In genomic region chr3:122106920-122107319, GRCm38 (mm10) we compare ENCODE assay signal across 15 mouse cellular contexts.
DNase-seq lines count a peak whose midpoint lies in the region; ATAC-seq and TF ChIP-seq lines count a peak whose summit lies in the region.
"Had no signal": no experiment of that assay in that cellular context is flagged by ENCODE, and none has a peak within 500 bp of the region (broad histone marks: within the 10 kb centered on the region; RNA-seq: fewer than 3 reads in every experiment).

No protein-coding gene starts in this region.

- no peaks in the 10 kb centered on the region for H3K79me2 ChIP-seq in heart, adult 2 months (replicated peaks; ENCODE audit: control insufficient read depth, insufficient read depth, low read length)

- H3K4me3 ChIP-seq in heart, adult 2 months, result no peak overlapping the region
- H3K4me3 ChIP-seq in kidney, embryonic 15.5 days (replicated peaks), result no peak overlapping the region
- H3K4me3 ChIP-seq in liver, embryonic 13.5 days (replicated peaks), result 0 out of 2 replicates have a peak overlapping the region, but pooled peaks have one; percentile 23
- H3K4me3 ChIP-seq in stomach, postnatal 0 days (ENCODE audit: low read depth, low read length), result no peak overlapping the region
- no peak overlapping the region for H3K4me3 ChIP-seq in forebrain, postnatal 0 days (ENCODE audit: low read depth, low read length)
- H3K4me3 ChIP-seq: left cerebral cortex, adult 2 months; limb, embryonic 15.5 days; neural tube, embryonic 13.5 days had no signal

- TF ChIP-seq POLR2A in heart, adult 2 months (IDR thresholded peaks at IDR 0.05; ENCODE audit: insufficient read depth, low read depth, low read length), result no peak

- H3K27ac ChIP-seq in heart, adult 2 months, result peak overlapping the region; percentile 71
- peak overlapping the region; percentile 15; the same call in 1 of the 2 replicates for H3K27ac ChIP-seq in kidney, embryonic 15.5 days
- H3K27ac ChIP-seq in liver, embryonic 13.5 days, result peak overlapping the region; percentile 34; the same call in 1 of the 2 replicates
- 0 out of 2 replicates have a peak overlapping the region, but pooled peaks have one; percentile 13 for H3K27ac ChIP-seq in stomach, postnatal 0 days (replicated peaks)
- no peak overlapping the region for H3K27ac ChIP-seq in forebrain, postnatal 0 days (ENCODE audit: low read depth, low read length)
- H3K27ac ChIP-seq: left cerebral cortex, adult 2 months; limb, embryonic 15.5 days; neural tube, embryonic 13.5 days had no signal

- H3K4me2 ChIP-seq in kidney, embryonic 15.5 days, result no peak overlapping the region
- peak overlapping the region; percentile 60 for H3K4me2 ChIP-seq in liver, embryonic 13.5 days
- 0 out of 2 replicates have a peak overlapping the region, but pooled peaks have one; percentile 14 for H3K4me2 ChIP-seq in stomach, postnatal 0 days (replicated peaks; ENCODE audit: low read depth)
- H3K4me2 ChIP-seq in forebrain, postnatal 0 days (ENCODE audit: low read depth), result no peak overlapping the region
- H3K4me2 ChIP-seq: limb, embryonic 15.5 days; neural tube, embryonic 13.5 days had no signal

- no peaks in the 10 kb centered on the region for H3K27me3 ChIP-seq in heart, adult 2 months (ENCODE audit: control insufficient read depth, insufficient read depth, low read length)
- H3K27me3 ChIP-seq in kidney, embryonic 15.5 days, result peaks cover 3% of the 10 kb centered on the region; the same call in 1 of the 2 replicates
- no peaks in the 10 kb centered on the region for H3K27me3 ChIP-seq in liver, embryonic 13.5 days
- no peaks in the 10 kb centered on the region for H3K27me3 ChIP-seq in stomach, postnatal 0 days (ENCODE audit: control insufficient read depth, insufficient read depth, low read length)
- no peaks in the 10 kb centered on the region for H3K27me3 ChIP-seq in forebrain, postnatal 0 days (ENCODE audit: insufficient read depth, low read length)
- H3K27me3 ChIP-seq: limb, embryonic 15.5 days; neural tube, embryonic 13.5 days had no signal

- no peaks in the 10 kb centered on the region for H3K36me3 ChIP-seq in heart, adult 2 months (ENCODE audit: control insufficient read depth, insufficient read depth, low read length)
- no peaks in the 10 kb centered on the region for H3K36me3 ChIP-seq in kidney, embryonic 15.5 days
- no peaks in the 10 kb centered on the region for H3K36me3 ChIP-seq in liver, embryonic 13.5 days
- no peaks in the 10 kb centered on the region for H3K36me3 ChIP-seq in stomach, postnatal 0 days (ENCODE audit: control insufficient read depth, insufficient read depth, low read length)
- H3K36me3 ChIP-seq in forebrain, postnatal 0 days (ENCODE audit: insufficient read depth), result no peaks in the 10 kb centered on the region
- H3K36me3 ChIP-seq: limb, embryonic 15.5 days; neural tube, embryonic 13.5 days had no signal

- TF ChIP-seq EP300 in heart, adult 2 months (IDR thresholded peaks at IDR 0.05; ENCODE audit: insufficient read depth, low read depth, low read length), result no peak
- TF ChIP-seq EP300 in stomach, postnatal 0 days (optimal IDR thresholded peaks at IDR 0.05), result no peak

- DNase-seq in heart, adult 2 months, result no peak
- DNase-seq in heart, adult 18-20 months, result no peak
- no peak for DNase-seq in kidney, postnatal 36 days
- peak; percentile 47 for DNase-seq in liver, embryonic 13.5 days
- DNase-seq in stomach, postnatal 0 days (ENCODE audit: low spot score), result peak; percentile 52
- DNase-seq in forebrain, postnatal 0 days, result no peak
- DNase-seq in embryo, embryonic 11 days, result no peak
- DNase-seq: adrenal gland, postnatal 25 days; gastrocnemius, postnatal 10 days; kidney, adult 18-20 months had no signal

- intact Hi-C loops in heart, adult 2 months (cut with DNase I), result loop anchor here (1.0 kb wide), 1 partner anchor 13 kb away; no protein-coding TSS in a partner anchor

- H3K9ac ChIP-seq in heart, adult 2 months (ENCODE audit: low read depth, low read length), result no peak overlapping the region
- no peak overlapping the region for H3K9ac ChIP-seq in kidney, embryonic 15.5 days
- H3K9ac ChIP-seq in liver, embryonic 13.5 days, result peak overlapping the region; percentile 40; the same call in 1 of the 2 replicates
- no peak overlapping the region for H3K9ac ChIP-seq in stomach, postnatal 0 days (ENCODE audit: low read length)
- H3K9ac ChIP-seq in forebrain, postnatal 0 days, result no peak overlapping the region
- H3K9ac ChIP-seq: limb, embryonic 15.5 days; neural tube, embryonic 13.5 days had no signal

- TF ChIP-seq CTCF in heart, adult 2 months (IDR thresholded peaks at IDR 0.05), result no peak
- no peak for TF ChIP-seq CTCF in stomach, postnatal 0 days (IDR thresholded peaks at IDR 0.05; ENCODE audit: low read depth)
- no peak for TF ChIP-seq CTCF in forebrain, postnatal 0 days (IDR thresholded peaks at IDR 0.05; ENCODE audit: low read depth)

- WGBS in heart, adult 2 months, result 61% methylated on average over 8 of the region's 8 CpGs
- 71% methylated on average over 8 of the region's 8 CpGs for WGBS in kidney, embryonic 15.5 days
- 20% methylated on average over 8 of the region's 8 CpGs for WGBS in liver, embryonic 13.5 days (ENCODE audit: insufficient replicate concordance)
- 36% methylated on average over 8 of the region's 8 CpGs for WGBS in stomach, postnatal 0 days
- WGBS in forebrain, postnatal 0 days, result 86% methylated on average over 8 of the region's 8 CpGs

- ATAC-seq in kidney, embryonic 15.5 days (replicated peaks; ENCODE audit: low FRiP score), result no peak
- peak; percentile 55 for ATAC-seq in liver, embryonic 13.5 days (ENCODE audit: low read depth)
- 0 out of 2 replicates have a peak, but pooled peaks have one; percentile 47 for ATAC-seq in stomach, postnatal 0 days (ENCODE audit: low FRiP score, low TSS enrichment)
- ATAC-seq in forebrain, postnatal 0 days, result no peak
- ATAC-seq: forebrain, embryonic 16.5 days had no signal

- H3K9me3 ChIP-seq in kidney, embryonic 15.5 days (replicated peaks), result no peaks in the 10 kb centered on the region
- no peaks in the 10 kb centered on the region for H3K9me3 ChIP-seq in liver, embryonic 13.5 days (replicated peaks)
- H3K9me3 ChIP-seq in stomach, postnatal 0 days (ENCODE audit: control insufficient read depth, low read length), result no peaks in the 10 kb centered on the region
- no peaks in the 10 kb centered on the region for H3K9me3 ChIP-seq in forebrain, postnatal 0 days (ENCODE audit: low read length)
- H3K9me3 ChIP-seq: limb, embryonic 15.5 days; neural tube, embryonic 13.5 days had no signal

- H3K4me1 ChIP-seq in heart, adult 2 months (ENCODE audit: control insufficient read depth, insufficient read depth, low read length), result peaks cover 3% of the 10 kb centered on the region
- H3K4me1 ChIP-seq in kidney, embryonic 15.5 days, result peaks cover 18% of the 10 kb centered on the region
- H3K4me1 ChIP-seq in liver, embryonic 13.5 days (replicated peaks), result peaks cover 68% of the 10 kb centered on the region
- no peaks in the 10 kb centered on the region for H3K4me1 ChIP-seq in stomach, postnatal 0 days (replicated peaks; ENCODE audit: control insufficient read depth, insufficient read depth)
- H3K4me1 ChIP-seq in forebrain, postnatal 0 days (ENCODE audit: insufficient read depth), result no peaks in the 10 kb centered on the region

Comparison
In these comparisons a context has a peak if more than half of its experiments do, and no peak if none do; other contexts are left out.
1. DNase-seq: peak in liver, embryonic 13.5 days (single experiment) and stomach, postnatal 0 days (single experiment); none in heart, adult 2 months (0 of 2), heart, adult 18-20 months (0 of 2), kidney, postnatal 36 days (0 of 2), forebrain, postnatal 0 days (single experiment) and embryo, embryonic 11 days (single experiment).
2. ATAC-seq: peak in liver, embryonic 13.5 days (single experiment) and stomach, postnatal 0 days (single experiment); none in kidney, embryonic 15.5 days (single experiment) and forebrain, postnatal 0 days (single experiment).
3. H3K4me2 ChIP-seq: peak in liver, embryonic 13.5 days (single experiment) and stomach, postnatal 0 days (single experiment); none in kidney, embryonic 15.5 days (single experiment) and forebrain, postnatal 0 days (single experiment).